Mouse (Mus musculus) testis, postnatal 14 days (tissue): Measurements from ENCODE around the gene Otub2.
"Not testable (repeated sequence)": the region's sequence is repeated elsewhere in the genome, so short reads cannot be mapped to it uniquely, and the experiment has no call there.

Experiments used
- DNase-seq: peaks from one replicate; pipeline ENCODE4 v3.0.0; 2021; ENCODE audit warnings: low spot score

Gene Otub2

DNA sequence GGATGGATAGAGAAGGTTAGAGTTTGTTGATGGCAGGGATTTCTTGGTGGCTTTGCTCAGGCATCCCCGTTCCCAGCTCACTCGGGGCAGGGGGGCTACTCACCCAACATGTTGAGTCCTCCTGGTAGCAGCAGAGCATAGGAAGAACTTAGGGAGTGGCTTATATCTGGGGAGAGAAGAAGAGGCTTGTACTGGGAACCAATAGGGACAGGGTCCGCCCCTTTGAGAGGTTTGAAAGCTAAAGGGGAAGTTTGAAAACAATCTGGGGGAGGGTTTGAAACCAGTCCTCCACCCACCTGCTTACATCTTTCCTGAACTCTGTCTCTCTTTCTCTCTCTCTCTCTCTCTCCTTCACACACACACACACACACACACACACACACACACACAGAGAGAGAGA, 55.0 kb downstream of the Otub2 start, which contains the start of gene Ifi27l2a:
Ifi27l2a (minus strand) TSS at position 157 of the 400 bp plus-strand sequence.
- DNase-seq: no peak

DNA sequence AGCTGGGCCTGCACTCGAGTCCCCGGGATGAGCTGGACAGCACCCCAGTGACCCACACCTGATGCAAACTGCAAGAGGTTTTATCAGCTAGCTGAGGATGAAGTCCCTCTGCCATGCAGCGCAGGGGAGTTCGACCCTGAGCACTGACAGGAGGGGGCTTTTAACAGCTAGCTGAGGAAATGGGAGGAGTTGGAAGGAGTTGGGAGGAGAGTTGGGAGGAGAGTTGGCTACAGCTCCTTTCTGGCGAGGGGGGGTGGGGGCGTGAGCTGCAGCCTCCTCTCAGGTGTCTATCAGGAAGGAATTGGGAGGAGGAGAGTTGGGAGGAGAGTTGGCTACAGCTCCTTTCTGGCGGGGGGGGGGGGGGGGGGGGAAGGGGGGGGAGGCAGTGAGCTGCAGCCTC, 55.8 kb downstream of the Otub2 start:
- not testable (repeated sequence) for DNase-seq

DNA sequence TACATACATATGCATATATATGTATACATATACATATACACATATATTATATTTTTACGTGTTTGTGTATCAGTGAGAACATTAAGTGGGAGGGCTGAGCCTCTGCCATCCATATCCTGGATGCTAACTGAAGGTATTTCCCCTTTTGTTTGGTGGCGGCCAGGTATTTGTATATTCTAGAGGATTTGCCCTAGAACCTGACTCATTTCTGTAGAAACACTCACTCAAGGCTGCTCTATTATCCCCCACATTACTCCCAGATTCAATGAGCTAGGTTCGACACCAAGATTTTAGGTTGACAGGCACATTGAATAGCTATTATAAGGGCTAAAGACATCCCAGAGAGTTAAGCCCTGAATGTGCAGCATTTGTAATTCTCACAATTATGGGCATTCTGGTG, 56.6 kb downstream of the Otub2 start:
- no peak for DNase-seq

DNA sequence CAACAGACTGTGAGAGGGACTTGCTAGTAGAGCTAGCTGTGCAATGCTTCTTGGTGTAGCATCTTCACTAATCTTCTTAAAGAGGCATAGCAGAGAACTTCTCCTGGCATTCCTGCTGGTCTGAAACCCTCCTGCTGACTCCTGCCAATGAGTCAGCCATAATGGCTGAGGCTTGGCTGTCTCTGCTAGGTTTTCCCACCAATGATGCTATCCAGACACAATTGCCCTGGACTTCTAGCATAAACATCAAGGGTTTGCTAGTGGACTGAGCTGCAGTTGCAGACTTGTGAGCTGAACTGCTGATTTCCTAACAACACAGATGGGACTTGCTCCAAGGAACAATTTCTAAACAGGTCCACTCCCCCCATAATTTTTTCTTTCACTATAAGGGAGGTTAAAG, 64.9 kb downstream of the Otub2 start:
- DNase-seq: no peak
